Mouse (Mus musculus) stomach, embryonic 14.5 days (tissue): Measurements from ENCODE around the gene Il23a. TPM values are rescaled to one million over a fixed set of nuclear protein-coding genes. Genes with fewer than 3 reads are reported as not detected.
"Not testable (repeated sequence)": the region's sequence is repeated elsewhere in the genome, so short reads cannot be mapped to it uniquely, and the experiment has no call there.

ENCODE experiments used
- ATAC-seq: fragments of 200-750 bp; cut with Nextera tagmentation; 2 replicates; pipeline ENCODE4 v1.8.0; 2017; ENCODE audit warnings: low read depth, moderate TSS enrichment; ENCODE audit not compliant: insufficient number of reproducible peaks, insufficient read depth, low FRiP score
- H3K27ac ChIP-seq: fragments of 300-500 bp; sonication (generic); 2 replicates; pipeline ENCODE4 v1.5.1; 2014; ENCODE audit warnings: mild to moderate bottlenecking, low read length, moderate library complexity, mixed read lengths
- H3K27me3 ChIP-seq: fragments of 300-500 bp; sonication (generic); 2 replicates; pipeline ENCODE4 v1.6.1; 2014; ENCODE audit warnings: low read length, control low read depth, mixed read lengths; ENCODE audit not compliant: control insufficient read depth, insufficient read depth
- H3K36me3 ChIP-seq: fragments of 300-500 bp; sonication (generic); 2 replicates; pipeline ENCODE4 v1.6.1; 2014; ENCODE audit warnings: mild to moderate bottlenecking, control low read depth, low read length, moderate library complexity, mixed read lengths; ENCODE audit not compliant: control insufficient read depth, insufficient read depth
- H3K4me1 ChIP-seq: fragments of 300-500 bp; sonication (generic); 2 replicates; pipeline ENCODE4 v1.6.1; 2014; ENCODE audit warnings: low read length, control low read depth, mixed read lengths; ENCODE audit not compliant: control insufficient read depth, insufficient read depth
- H3K4me2 ChIP-seq: fragments of 300-500 bp; sonication (generic); replicated peaks from 2 replicates; pipeline ENCODE4 v1.6.1; 2014; ENCODE audit warnings: low read depth, low read length, control low read depth
- H3K4me3 ChIP-seq: fragments of 300-500 bp; sonication (generic); 2 replicates; pipeline ENCODE4 v1.5.1; 2014; ENCODE audit warnings: low read depth, low read length, control low read depth
- H3K9ac ChIP-seq: fragments of 300-500 bp; sonication (generic); replicated peaks from 2 replicates; pipeline ENCODE4 v1.6.1; 2014; ENCODE audit warnings: low read depth, mild to moderate bottlenecking, control low read depth, low read length, moderate library complexity, mixed read lengths
- H3K9me3 ChIP-seq: fragments of 300-500 bp; sonication (generic); 2 replicates; pipeline ENCODE4 v1.6.1; 2016; ENCODE audit warnings: low read depth, low read length, control low read depth; ENCODE audit not compliant: control insufficient read depth
- WGBS: fragments of 180-500 bp; shearing (Covaris S2); extraction: QIAGEN DNeasy Blood & Tissue Kit; methylation state at CpG from one replicate; pipeline ENCODE4 v1.1.7; 2014; 5-methylcytosine and 5-hydroxymethylcytosine counted together
- polyA plus RNA-seq: library from polyadenylated mRNA; unstranded; fragments of >200 nt; fragmentation: Nextera tagmentation; extraction: Ambion mirVana; gene quantifications from 2 replicates; pipeline ENCODE4 v1.2.1, GENCODE M21; 2014

Il23a gene
- polyA plus RNA-seq, 1 experiment from 2014 or later = 0.36 TPM

DNA sequence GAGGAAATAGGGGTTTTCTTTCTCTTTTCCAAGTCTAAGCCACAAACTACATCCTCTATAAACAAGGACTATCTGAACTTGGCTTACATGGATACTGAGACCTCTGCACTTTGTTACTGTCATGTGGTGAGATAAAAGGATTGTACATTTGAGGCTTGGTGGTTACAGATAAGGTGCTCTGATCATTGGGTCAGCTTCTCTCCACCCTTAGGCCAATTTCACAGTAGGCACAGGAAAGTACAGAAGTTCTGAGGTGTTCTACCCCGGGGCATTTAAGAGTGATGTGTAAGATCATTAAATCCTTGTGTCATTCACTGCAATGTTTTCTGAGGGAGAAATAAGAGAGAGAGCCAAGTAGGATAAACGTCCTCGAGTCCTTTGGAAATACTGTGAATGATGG lies 38.0 kb upstream of the Il23a start:
- H3K9me3 ChIP-seq = no peaks in the 10 kb centered on the region
- no peaks in the 10 kb centered on the region for H3K36me3 ChIP-seq
- peak overlapping the region; percentile 78; the same call in 1 of the 2 replicates for H3K4me3 ChIP-seq
- H3K9ac ChIP-seq = no peak overlapping the region
- peaks cover 14% of the 10 kb centered on the region for H3K4me1 ChIP-seq
- no peak for ATAC-seq
- H3K4me2 ChIP-seq = peak overlapping the region; percentile 62
- peak overlapping the region; percentile 94; the same call in 1 of the 2 replicates for H3K27ac ChIP-seq
- WGBS = 85% methylated on average over 3 of the region's 3 CpGs
- H3K27me3 ChIP-seq = no peaks in the 10 kb centered on the region

DNA sequence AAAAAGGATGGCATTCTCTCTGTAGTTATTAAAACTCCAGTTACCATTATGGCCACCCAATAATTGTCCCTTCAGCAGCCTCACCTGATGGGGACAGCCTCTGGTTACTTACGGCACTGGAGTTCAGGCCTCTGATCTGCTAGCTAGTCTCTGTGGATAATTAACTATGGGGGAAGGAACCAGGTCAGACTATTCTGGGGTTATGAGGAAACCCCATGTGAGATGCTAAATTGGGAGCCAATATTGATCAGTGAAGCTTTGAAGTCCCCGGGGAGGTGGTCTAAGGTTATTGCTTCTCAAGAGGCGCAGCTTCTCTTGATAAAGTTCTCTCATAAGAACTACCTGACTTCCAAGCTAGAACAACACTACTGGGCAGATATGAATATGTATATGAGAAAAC lies 37.6 kb upstream of the Il23a start:
- Histone ChIP-seq H3K4me3 (no peak overlapping the region), H3K27ac (no peak overlapping the region)

DNA sequence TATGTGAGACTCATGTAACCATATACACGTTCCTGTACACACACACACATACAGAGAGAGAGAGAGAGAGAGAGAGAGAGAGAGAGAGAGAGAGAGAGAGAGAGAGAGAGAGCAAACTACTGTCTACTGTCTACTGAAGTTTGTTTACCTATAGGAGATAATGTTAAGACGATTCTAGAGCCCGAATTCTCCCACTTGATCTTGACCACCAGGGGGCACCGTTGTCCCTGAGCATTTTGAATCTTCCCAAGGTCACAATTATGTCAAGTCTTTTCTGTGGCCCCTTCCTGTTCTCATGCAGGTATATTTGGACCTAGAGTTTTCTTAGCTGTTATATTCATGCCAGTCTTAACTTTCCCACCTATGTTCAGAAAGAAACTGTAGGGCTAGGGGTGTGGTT lies 37.0 kb upstream of the Il23a start:
- Histone ChIP-seq H3K9ac (no peak overlapping the region), H3K4me1 (peaks cover 14% of the 10 kb centered on the region), H3K27ac (no peak overlapping the region), H3K4me2 (no peak overlapping the region), H3K27me3 (no peaks in the 10 kb centered on the region), H3K36me3 (no peaks in the 10 kb centered on the region), H3K4me3 (no peak overlapping the region), H3K9me3 (no peaks in the 10 kb centered on the region)
- WGBS = under 1% methylated on average over 4 of the region's 4 CpGs
- no peak for ATAC-seq

More for the DNA sequence above, 37.6 kb upstream of the Il23a start:
- Histone ChIP-seq H3K36me3 (no peaks in the 10 kb centered on the region), H3K9me3 (no peaks in the 10 kb centered on the region), H3K4me2 (no peak overlapping the region), H3K27me3 (no peaks in the 10 kb centered on the region), H3K4me1 (peaks cover 14% of the 10 kb centered on the region), H3K9ac (no peak overlapping the region)
- no peak for ATAC-seq
- WGBS = 94% methylated on average over 3 of the region's 3 CpGs

DNA sequence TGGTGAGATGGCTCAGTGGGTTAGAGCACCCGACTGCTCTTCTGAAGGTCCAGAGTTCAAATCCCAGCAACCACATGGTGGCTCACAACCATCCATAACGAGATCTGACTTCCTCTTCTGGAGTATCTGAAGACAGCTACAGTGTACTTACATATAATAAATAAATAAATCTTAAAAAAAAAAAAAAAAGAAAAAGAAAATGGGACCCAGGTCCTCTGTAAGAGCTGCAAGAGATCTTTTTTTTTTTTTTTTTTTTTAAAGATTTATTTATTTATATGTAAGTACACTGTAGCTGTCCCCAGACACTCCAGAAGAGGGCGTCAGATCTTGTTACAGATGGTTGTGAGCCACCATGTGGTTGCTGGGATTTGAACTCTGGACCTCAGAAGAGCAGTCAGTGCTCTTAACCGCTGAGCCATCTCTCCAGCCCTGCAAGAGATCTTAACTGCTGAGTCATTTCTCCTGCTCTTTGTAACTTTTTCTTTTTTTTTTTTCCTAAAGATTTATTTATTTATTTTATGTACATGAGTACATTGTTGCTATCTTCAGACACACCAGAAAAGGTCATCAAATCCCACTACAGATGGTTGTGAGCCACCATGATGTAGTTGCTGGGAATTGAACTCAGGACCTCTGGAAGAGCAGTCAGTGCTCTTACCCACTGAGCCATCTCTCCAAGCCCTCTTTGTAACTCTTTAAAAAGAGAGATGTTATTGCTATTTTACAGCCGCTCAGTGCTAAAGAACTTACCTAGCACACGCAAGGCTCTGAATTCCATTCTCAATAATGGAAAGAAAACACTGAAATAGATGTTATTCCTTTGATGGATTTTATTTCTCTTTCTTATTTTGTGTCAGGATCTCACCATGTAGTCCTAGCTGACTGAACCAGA lies 34.1 kb upstream of the Il23a start:
- not testable (repeated sequence) for H3K27ac ChIP-seq, ATAC-seq, H3K4me2 ChIP-seq, H3K27me3 ChIP-seq, H3K9me3 ChIP-seq, H3K9ac ChIP-seq, H3K4me1 ChIP-seq, H3K4me3 ChIP-seq, H3K36me3 ChIP-seq
- 79% methylated on average over 6 of the region's 6 CpGs for WGBS

DNA sequence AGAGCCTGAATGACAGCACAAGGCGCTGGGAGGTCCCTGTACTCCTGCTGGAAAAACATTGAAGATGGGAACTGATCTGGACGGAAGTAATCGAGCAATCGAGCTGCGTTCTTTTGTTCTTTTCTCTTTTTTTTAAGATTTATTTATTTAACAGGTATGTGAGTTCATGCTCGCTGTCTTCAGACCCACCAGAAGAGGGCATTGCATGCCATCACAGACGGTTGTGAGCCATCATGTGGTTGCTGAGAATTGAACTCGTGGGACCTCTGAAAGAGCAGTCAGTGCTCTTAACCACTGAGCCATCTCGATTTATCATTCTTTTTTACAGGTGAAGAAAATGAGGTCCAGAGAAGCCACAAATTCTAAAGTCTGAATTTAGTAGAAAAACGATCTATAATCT lies 29.1 kb upstream of the Il23a start:
- no peak overlapping the region for H3K27ac ChIP-seq
- no peak for ATAC-seq
- H3K36me3 ChIP-seq = peaks cover 38% of the 10 kb centered on the region
- H3K4me2 ChIP-seq = no peak overlapping the region
- 88% methylated on average over 10 of the region's 10 CpGs for WGBS
- H3K4me1 ChIP-seq = peaks cover 8% of the 10 kb centered on the region; the same call in 1 of the 2 replicates
- no peaks in the 10 kb centered on the region for H3K27me3 ChIP-seq
- no peak overlapping the region for H3K4me3 ChIP-seq
- no peaks in the 10 kb centered on the region for H3K9me3 ChIP-seq
- no peak overlapping the region for H3K9ac ChIP-seq

DNA sequence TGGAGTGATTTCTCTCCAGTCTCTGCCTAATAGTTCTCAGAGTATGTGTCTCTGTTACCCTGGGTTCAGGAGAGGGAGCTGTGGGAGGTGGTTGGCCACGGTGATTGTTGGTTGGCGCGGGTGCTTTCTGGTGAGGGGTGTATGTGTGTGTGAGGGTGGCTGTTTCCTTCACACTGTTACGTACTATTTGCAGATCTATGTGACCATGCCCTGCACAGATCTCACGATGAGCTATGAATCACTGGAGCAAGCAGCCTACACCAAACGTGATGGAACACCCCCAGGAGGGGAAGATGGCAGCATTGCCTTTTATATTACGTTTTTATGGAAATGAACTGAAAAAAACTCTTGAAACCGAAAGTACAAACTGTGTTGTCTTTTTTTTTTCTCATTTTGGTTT lies 28.3 kb upstream of the Il23a start:
- WGBS = 96% methylated on average over 8 of the region's 8 CpGs
- H3K36me3 ChIP-seq = peaks cover 38% of the 10 kb centered on the region

DNA sequence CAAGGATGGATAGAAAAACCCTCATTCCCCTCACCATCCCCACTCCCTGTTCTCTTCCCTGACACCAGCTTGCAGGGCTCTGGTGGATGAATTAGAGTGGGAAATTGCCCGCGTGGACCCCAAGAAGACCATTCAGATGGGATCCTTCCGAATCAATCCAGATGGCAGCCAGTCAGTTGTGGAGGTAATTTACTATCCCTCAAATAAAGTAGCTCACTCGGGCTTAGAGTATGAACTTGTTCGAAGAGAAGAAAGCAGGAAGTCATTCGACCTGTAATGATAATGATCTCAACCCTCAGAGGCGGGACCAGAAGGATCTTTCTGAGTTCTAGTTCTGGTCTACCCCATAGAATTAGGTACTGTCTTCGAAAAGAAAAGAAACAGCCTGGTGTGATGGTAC lies 25.0 kb upstream of the Il23a start:
- Histone ChIP-seq H3K4me3 (peak overlapping the region; percentile 93), H3K9me3 (no peaks in the 10 kb centered on the region), H3K4me1 (peaks cover 8% of the 10 kb centered on the region; the same call in 1 of the 2 replicates), H3K4me2 (peak overlapping the region; percentile 87), H3K27me3 (no peaks in the 10 kb centered on the region), H3K9ac (peak overlapping the region; percentile 97), H3K27ac (peak overlapping the region; percentile 97; the same call in 1 of the 2 replicates), H3K36me3 (peaks cover 51% of the 10 kb centered on the region)
- ATAC-seq = no peak
- 65% methylated on average over 8 of the region's 8 CpGs for WGBS

More for the DNA sequence above, 28.3 kb upstream of the Il23a start:
- H3K27ac ChIP-seq = no peak overlapping the region
- H3K9ac ChIP-seq = no peak overlapping the region
- no peaks in the 10 kb centered on the region for H3K9me3 ChIP-seq
- no peak overlapping the region for H3K4me2 ChIP-seq
- ATAC-seq = no peak
- no peaks in the 10 kb centered on the region for H3K27me3 ChIP-seq
- H3K4me3 ChIP-seq = no peak overlapping the region
- peaks cover 8% of the 10 kb centered on the region; the same call in 1 of the 2 replicates for H3K4me1 ChIP-seq

DNA sequence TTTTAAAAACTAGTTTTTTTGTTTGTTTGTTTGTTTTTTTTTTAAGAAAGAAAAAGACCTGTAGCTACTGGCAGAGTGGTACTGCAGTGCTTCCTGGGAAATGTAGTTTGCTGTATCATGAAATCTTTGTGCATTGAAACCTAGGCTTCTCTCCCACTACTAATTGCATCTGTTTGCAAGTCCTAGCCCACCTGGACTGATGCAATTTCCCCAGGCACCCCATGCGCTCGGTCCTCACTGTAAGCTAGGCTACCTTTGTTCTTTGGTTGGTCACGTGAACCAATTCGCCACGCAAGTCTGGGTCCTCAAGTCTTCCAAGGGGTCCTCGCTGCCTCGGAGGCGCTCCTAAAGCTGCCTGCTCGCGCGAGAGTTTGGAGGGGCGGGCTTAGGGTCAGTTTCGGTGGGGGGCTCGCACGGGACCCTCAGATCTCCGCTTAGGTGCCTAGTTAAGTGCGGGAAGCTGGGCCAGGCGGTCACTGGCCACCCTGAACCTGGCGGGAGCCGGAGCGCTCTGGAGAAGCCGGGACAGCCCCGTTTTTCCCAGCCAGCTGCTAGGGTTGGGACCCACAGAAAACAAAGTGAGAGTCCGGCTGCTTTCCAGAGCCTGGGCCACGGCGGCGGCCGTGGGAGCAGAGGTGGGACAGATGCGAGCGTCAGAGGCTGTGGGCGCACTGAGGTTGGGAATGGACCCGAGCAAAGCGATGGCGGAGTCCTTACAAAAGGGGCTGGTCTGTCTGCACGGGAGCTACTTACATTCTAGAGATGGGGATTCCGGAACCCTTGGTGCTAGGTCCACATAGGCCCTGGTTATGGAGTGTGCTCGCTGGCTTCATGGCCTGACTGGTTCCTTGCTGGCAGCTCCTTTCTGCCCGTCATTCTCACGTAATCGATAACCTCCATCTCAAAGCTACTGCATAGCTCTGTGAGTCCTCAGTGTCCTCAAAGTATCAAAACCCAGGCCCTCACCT lies 23.9 kb upstream of the Il23a start, which contains the start of gene Cnpy2:
Gene Cnpy2 (plus strand): TSS at position 319 of the 968 bp plus-strand sequence.
- Histone ChIP-seq H3K4me1 (peaks cover 8% of the 10 kb centered on the region; the same call in 1 of the 2 replicates), H3K9me3 (no peaks in the 10 kb centered on the region), H3K4me2 (peak within 1 kb of the TSS; percentile 87), H3K4me3 (peak within 1 kb of the TSS; percentile 93), H3K36me3 (peaks cover 50% of the 10 kb centered on the region), H3K27ac (peak within 1 kb of the TSS; percentile 97), H3K9ac (peak within 1 kb of the TSS; percentile 97), H3K27me3 (no peaks in the 10 kb centered on the region)
- peak; percentile 93 for ATAC-seq
- under 1% methylated on average over 40 of the region's 40 CpGs for WGBS
